Mouse (Mus musculus): ENCODE data around the gene Snrnp35. TPM values are rescaled to one million over a fixed set of nuclear protein-coding genes. Genes with fewer than 3 reads are reported as not detected.
A peak's percentile ranks its signal among the peaks of the same experiment; 100 is the strongest.
"Not testable (repeated sequence)": the region's sequence is repeated elsewhere in the genome, so short reads cannot be mapped to it uniquely, and the experiment has no call there.

Snrnp35 gene
- total RNA-seq, 2 experiments from 2014 or later, result 22.7 to 28.0 TPM

GRCm38 (mm10) chr5:124456762-124457161 lies 26.2 kb upstream of the Snrnp35 start:
- peak; percentile 43 to 49 for DNase-seq (ENCODE audit: low spot score in 2 of 2)
- intact Hi-C loops (cut with DNase I), result no loop called here

DNA sequence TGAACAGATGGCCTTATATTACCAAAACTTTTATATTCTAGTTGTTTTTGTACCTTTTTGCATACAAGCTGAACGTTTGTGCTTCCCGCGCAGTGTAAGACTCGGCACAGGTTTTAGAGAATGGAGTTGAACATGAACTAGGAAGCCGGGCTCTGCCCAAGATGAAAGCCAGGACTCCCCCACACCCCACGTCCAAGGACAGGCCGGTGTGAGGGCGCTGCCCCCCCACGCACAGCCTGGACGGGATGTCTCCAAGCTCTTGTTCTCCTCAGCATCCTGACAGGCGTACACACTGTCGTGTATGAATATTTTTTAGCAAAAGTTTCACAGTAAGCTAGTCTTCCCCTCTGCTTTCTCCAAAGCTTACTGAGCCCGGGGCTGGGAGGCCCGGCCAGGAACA lies 22.0 kb upstream of the Snrnp35 start:
- DNase-seq (ENCODE audit: low spot score in 2 of 2); intact Hi-C loops (cut with DNase I): not testable (repeated sequence)

GRCm38 (mm10) chr5:124462297-124463025 lies 20.5 kb upstream of the Snrnp35 start:
- DNase-seq (ENCODE audit: low spot score in 2 of 2), result no peak
- intact Hi-C loops (cut with DNase I), result no loop called here

DNA sequence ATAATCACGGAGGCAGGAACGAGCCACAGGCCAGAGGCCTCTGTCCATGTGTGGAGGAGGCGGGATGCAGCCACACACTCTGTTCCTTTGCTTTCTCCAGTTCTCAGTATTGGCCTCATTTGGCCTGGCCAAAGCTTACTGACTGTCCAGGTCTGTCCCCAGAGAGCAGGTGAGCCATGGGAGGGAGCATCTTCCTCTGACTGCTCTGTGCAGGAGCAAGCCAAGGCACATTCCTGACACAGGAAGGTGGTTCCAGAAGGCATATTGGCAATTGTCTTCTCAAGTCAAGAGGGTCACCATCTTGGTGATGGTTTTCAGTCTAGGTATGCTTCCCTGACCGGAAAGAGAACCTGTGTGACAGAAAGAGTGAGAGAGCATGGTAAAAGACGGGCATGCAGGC lies 19.5 kb upstream of the Snrnp35 start:
- DNase-seq (ENCODE audit: low spot score in 2 of 2), result no peak
- intact Hi-C loops (cut with DNase I), result no loop called here

- no peak for DNase-seq (ENCODE audit: low spot score in 2 of 2)
- intact Hi-C loops (cut with DNase I), result no loop called here
These were observed 18.0 kb upstream of the Snrnp35 start for GRCm38 (mm10) chr5:124464905-124465304.

GRCm38 (mm10) chr5:124467766-124468165 lies 15.2 kb upstream of the Snrnp35 start:
- intact Hi-C loops (cut with DNase I), result no loop called here
- no peak for DNase-seq (ENCODE audit: low spot score in 2 of 2)

DNA sequence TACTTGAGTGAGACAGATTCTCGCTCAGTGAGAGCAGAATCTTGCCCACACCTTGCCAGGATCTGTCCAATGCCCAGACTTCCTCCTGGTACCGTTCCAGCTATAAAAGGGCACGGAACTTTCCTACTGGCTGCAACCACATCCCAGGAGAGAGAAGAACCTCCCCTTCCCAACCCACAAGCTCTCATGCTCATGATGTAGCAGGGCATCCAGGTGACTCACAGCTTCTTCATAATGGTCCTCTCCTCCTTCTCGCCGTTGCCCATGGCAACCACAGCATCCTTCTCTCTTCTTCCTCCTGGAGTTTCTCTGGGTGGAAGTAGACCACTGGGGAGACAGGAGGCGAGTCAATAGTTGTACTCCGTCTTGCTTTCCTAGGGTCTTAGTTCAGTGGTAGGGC lies 14.6 kb upstream of the Snrnp35 start:
- intact Hi-C loops (cut with DNase I), result no loop called here
- DNase-seq (ENCODE audit: low spot score in 2 of 2), result no peak

DNA sequence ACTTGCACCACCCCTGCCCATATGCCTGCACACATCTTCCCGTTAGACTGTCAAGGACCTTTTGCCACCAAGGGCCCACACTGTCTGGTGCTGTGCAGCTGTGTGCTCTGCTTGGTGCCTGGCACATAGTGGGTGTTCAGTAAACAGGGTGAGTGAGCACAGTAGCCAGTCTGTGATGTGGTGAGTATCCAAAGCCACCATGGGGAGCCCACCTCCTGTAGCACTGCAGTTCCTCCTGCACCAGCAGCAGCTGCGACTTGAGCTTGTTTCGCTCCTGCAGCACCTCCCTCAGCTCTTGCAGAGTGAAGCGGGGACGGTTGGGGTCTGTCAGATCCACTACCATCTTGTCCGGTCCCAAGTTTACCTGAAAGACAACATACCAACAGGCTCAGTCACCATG lies 13.4 kb upstream of the Snrnp35 start:
- intact Hi-C loops (cut with DNase I), result no loop called here
- no peak for DNase-seq (ENCODE audit: low spot score in 2 of 2)

- DNase-seq (ENCODE audit: low spot score in 2 of 2), result no peak
- intact Hi-C loops (cut with DNase I), result no loop called here
These were observed 12.3 kb upstream of the Snrnp35 start for GRCm38 (mm10) chr5:124470591-124471171.

DNA sequence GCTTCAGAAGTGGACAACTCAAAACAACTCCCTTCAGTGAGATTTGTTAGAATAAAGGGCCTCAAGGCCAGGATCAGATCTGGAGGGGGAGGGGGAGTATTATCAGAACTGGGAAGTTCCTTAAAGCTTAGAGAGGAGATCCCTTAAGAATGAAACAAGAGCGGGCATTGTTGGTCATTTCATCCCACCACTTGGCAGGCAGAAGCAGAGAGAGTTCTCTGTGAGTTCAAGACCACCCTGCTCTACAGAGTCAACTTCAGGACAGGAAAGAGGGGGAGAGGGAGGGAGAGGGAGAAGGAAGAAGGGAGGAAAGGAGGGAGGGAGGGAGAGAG lies 4.1 kb upstream of the Snrnp35 start:
- intact Hi-C loops (cut with DNase I), result no loop called here
- DNase-seq (ENCODE audit: low spot score in 2 of 2), result no peak

DNA sequence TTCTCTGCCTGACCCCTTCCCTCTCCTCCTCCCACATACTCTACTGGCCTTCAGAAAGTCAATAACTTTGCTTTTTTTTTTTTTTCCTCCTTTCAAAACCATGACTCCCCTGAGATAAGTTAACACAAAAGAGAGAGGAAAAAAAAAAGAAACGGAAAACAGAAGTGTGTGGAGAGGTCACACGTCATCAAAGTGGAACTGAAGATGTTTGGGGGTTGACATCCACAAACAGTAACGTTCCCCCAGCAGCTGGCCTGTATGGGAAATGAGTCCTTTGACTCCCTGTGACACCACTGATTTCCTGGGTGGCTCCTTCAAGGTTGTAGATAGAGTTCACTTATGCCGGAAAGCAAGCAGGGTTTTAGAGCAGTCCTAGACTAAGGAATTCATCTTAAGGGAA lies 2.8 kb upstream of the Snrnp35 start:
- intact Hi-C loops (cut with DNase I), result loop anchor here (5.0 kb wide), 2 partner anchors 33 to 52 kb away; partner anchors contain the start of gene Rilpl1
- no peak for DNase-seq (ENCODE audit: low spot score in 2 of 2)

DNA sequence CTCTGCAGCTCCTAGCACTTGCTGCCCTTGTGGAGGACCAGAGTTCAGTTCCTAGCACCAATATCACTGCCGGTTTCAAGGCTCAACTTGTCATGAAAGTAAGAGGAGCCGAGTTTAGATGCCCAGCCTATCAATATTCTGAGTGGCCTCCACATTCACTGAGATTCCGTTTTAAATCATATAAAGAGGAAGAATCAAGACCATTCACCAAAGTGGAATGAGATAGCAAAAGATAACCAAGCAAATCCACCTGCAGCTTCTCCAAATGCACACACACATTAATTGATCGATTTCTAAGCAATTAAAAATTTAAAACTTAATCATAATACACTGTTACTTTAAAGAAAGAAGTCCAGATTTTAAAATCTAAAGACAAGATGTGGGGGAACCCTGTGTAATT lies 1.2 kb upstream of the Snrnp35 start:
- intact Hi-C loops (cut with DNase I), result loop anchor here (5.0 kb wide), 2 partner anchors 34 to 51 kb away; partner anchors contain the start of gene Rilpl1
- DNase-seq (ENCODE audit: low spot score in 2 of 2), result no peak

- peak; percentile 45 for DNase-seq (ENCODE audit: low spot score in 2 of 2)
- intact Hi-C loops (cut with DNase I), result loop anchor here (5.0 kb wide), 2 partner anchors 35 to 50 kb away; partner anchors contain the start of gene Rilpl1
These were observed 433 bp upstream of the Snrnp35 start for GRCm38 (mm10) chr5:124482436-124482965.

- intact Hi-C loops (cut with DNase I), result loop anchor here (5.0 kb wide), 2 partner anchors 37 to 48 kb away; partner anchors contain the start of gene Rilpl1
- no peak for DNase-seq (ENCODE audit: low spot score in 2 of 2)
These were observed 892 bp downstream of the Snrnp35 start for GRCm38 (mm10) chr5:124483655-124484396.

DNA sequence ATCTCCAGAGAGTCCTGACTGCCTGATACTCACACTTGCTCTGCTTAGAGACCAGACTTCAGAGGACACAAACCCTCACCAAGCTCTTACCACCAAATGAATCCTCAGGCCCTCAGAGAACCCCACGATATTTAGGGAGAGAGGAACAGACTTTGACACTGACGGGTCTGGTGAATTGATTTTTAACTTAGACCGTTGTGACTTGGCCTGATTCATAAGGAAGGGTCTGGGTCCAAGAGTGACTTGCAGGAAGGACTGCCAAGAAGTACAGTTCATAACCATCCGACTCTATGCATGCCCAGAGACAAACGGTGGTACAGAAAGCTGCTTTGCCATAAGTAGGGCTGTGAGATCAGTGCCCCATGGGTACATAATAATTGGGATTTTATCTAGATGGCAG lies 2.7 kb downstream of the Snrnp35 start:
- intact Hi-C loops (cut with DNase I), result no loop called here
- no peak for DNase-seq (ENCODE audit: low spot score in 2 of 2)

GRCm38 (mm10) chr5:124488885-124489284 lies 6.0 kb downstream of the Snrnp35 start:
- intact Hi-C loops (cut with DNase I), result no loop called here
- no peak for DNase-seq (ENCODE audit: low spot score in 2 of 2)

DNA sequence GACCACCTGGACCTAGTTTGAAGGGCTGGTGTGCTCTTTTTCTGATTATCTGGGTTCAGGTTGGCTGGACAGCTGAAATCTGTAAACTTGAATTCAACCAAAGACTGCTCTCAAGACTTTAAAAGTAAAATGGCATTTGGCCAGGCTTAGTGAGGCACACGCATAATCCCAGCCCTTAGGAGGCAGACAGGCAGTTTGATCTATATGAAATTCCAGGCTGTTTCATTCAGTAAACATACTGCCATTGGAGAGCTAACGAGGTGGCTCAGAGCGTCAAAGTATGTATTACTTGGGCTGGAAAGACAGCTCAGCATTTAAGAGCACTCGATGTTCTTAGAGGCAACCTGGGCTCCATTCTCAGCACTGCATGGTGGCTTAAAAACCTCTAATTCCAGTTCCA lies 8.8 kb downstream of the Snrnp35 start:
- DNase-seq (ENCODE audit: low spot score in 2 of 2), result no peak

GRCm38 (mm10) chr5:124492618-124493017 lies 9.7 kb downstream of the Snrnp35 start:
- no peak for DNase-seq (ENCODE audit: low spot score in 2 of 2)
- intact Hi-C loops (cut with DNase I), result no loop called here

More for the DNA sequence above, 8.8 kb downstream of the Snrnp35 start:
- intact Hi-C loops (cut with DNase I), result no loop called here

- DNase-seq (ENCODE audit: low spot score in 2 of 2), result no peak
- intact Hi-C loops (cut with DNase I), result no loop called here
These were observed 10.5 kb downstream of the Snrnp35 start for GRCm38 (mm10) chr5:124493455-124493854.

DNA sequence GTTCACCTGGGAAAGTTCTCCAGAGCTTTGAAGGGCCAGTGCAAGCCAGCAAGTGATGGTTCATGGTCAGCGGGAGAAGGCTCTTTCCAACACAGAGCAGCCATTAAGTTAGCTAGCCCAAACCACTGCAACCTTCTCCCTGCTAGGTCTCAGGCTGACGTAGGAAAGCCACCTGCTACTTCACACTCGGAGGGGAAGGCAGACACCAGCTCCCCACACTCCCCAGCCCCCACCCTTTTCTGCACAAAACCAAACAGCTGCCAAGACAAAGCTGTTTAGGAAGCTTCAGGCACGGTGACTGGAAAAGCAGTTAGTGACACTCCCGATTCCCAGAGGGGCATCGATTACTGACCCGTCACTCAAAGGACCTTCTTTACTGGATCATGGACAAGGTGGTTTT lies 12.6 kb downstream of the Snrnp35 start:
- intact Hi-C loops (cut with DNase I), result no loop called here
- no peak for DNase-seq (ENCODE audit: low spot score in 2 of 2)

Measured in left cerebral cortex, postnatal 36 days (tissue).